Mouse (Mus musculus): ENCODE measurements around the gene Irf4. TPM values are rescaled to one million over a fixed set of nuclear protein-coding genes. Genes with fewer than 3 reads are reported as not detected.

Gene Irf4
- polyA plus RNA-seq, 1 experiment from 2014 or later = 0.27 TPM

DNA sequence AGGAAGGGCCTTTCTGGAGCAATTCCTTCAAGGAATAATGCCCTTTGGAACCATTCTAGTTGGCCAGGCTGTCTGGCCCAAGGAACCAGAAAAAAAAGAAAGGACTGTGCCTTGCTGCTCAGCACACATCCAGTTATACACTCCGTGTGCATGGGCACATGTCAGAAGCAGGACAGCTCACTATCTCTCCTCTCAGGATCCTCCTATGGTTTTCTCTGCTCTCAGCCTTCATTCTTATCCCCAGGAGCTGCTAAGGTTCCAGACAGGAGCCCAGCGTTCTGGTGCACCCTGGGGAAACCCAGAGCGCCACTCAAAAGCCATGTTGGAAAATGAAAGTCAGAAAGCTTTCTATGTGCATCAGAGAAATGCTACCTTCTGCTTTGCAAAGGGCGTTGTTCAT is 33.5 kb upstream of the Irf4 start:
- ATAC-seq (ENCODE audit: low FRiP score, low TSS enrichment) = no peak
- H3K4me1 ChIP-seq (ENCODE audit: control insufficient read depth, insufficient read depth, low read length) = no peaks in the 10 kb centered on the region; the same call in 1 of the 2 replicates
- H3K4me3 ChIP-seq (ENCODE audit: low read length) = no peak overlapping the region
- H3K9me3 ChIP-seq (ENCODE audit: control insufficient read depth, low read length) = no peaks in the 10 kb centered on the region
- H3K27me3 ChIP-seq (ENCODE audit: control insufficient read depth, insufficient read depth, low read length) = no peaks in the 10 kb centered on the region
- H3K36me3 ChIP-seq (ENCODE audit: control insufficient read depth, insufficient read depth, low read length) = no peaks in the 10 kb centered on the region
- H3K4me2 ChIP-seq (replicated peaks; ENCODE audit: low read depth, low read length) = no peak overlapping the region
- 92% methylated on average over 4 of the region's 4 CpGs for WGBS
- no peak overlapping the region for H3K27ac ChIP-seq (ENCODE audit: low read depth, low read length)
- no peak overlapping the region for H3K9ac ChIP-seq (ENCODE audit: low read depth, low read length)

DNA sequence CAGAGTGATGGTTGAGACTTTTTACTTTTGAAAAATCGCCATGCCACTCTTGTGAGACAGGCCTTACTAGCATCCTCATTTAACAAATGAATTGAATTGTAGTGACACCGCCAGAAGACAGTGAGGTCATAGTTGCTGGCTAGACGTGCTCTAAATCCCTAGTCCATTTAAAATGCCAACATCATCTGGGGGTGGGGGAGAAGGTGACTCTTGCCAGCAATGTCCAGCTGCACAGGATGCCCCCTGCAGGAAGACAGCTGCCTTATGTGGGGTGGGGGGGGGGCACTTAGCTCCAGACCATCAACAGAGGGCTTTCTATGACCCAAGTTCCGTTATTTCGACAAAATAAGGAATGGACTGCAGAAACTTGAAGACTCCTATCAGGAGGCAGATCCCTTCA is 32.4 kb upstream of the Irf4 start:
- H3K9me3 ChIP-seq (ENCODE audit: control insufficient read depth, low read length) = no peaks in the 10 kb centered on the region
- WGBS = 73% methylated on average over 5 of the region's 5 CpGs
- H3K4me2 ChIP-seq (replicated peaks; ENCODE audit: low read depth, low read length) = no peak overlapping the region
- H3K4me3 ChIP-seq (ENCODE audit: low read length) = no peak overlapping the region
- H3K9ac ChIP-seq (ENCODE audit: low read depth, low read length) = no peak overlapping the region
- H3K27ac ChIP-seq (ENCODE audit: low read depth, low read length) = no peak overlapping the region
- no peak for ATAC-seq (ENCODE audit: low FRiP score, low TSS enrichment)
- H3K36me3 ChIP-seq (ENCODE audit: control insufficient read depth, insufficient read depth, low read length) = no peaks in the 10 kb centered on the region
- H3K27me3 ChIP-seq (ENCODE audit: control insufficient read depth, insufficient read depth, low read length) = no peaks in the 10 kb centered on the region
- no peaks in the 10 kb centered on the region; the same call in 1 of the 2 replicates for H3K4me1 ChIP-seq (ENCODE audit: control insufficient read depth, insufficient read depth, low read length)

DNA sequence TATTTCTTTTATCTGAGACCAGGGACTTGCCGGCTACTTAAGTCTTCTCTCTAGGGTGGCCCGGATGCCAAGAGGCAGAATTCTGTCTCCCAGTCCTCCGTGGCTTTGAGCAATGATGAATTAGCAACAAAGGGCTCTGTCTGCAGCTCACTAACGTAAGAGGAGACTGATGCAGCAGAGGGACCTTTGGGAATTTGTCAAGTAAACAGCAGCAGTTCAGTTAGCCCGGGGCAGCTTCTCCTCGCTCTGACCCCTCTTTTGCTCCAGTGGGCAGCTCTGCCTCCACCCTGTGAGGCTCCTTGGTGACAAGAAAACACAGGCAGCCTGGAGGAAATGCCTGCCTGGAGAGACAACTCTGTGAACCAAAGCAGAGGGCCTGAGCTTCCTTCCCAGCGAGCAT is 26.4 kb upstream of the Irf4 start:
- Histone ChIP-seq H3K4me2 (replicated peaks; ENCODE audit: low read depth, low read length) (no peak overlapping the region), H3K4me1 (ENCODE audit: control insufficient read depth, insufficient read depth, low read length) (peaks cover 5% of the 10 kb centered on the region; the same call in 1 of the 2 replicates), H3K27ac (ENCODE audit: low read depth, low read length) (no peak overlapping the region), H3K36me3 (ENCODE audit: control insufficient read depth, insufficient read depth, low read length) (no peaks in the 10 kb centered on the region), H3K9me3 (ENCODE audit: control insufficient read depth, low read length) (no peaks in the 10 kb centered on the region), H3K4me3 (ENCODE audit: low read length) (no peak overlapping the region), H3K9ac (ENCODE audit: low read depth, low read length) (no peak overlapping the region), H3K27me3 (ENCODE audit: control insufficient read depth, insufficient read depth, low read length) (no peaks in the 10 kb centered on the region)
- ATAC-seq (ENCODE audit: low FRiP score, low TSS enrichment) = 0 out of 2 replicates have a peak, but pooled peaks have one; percentile 47
- WGBS = 21% methylated on average over 7 of the region's 7 CpGs

DNA sequence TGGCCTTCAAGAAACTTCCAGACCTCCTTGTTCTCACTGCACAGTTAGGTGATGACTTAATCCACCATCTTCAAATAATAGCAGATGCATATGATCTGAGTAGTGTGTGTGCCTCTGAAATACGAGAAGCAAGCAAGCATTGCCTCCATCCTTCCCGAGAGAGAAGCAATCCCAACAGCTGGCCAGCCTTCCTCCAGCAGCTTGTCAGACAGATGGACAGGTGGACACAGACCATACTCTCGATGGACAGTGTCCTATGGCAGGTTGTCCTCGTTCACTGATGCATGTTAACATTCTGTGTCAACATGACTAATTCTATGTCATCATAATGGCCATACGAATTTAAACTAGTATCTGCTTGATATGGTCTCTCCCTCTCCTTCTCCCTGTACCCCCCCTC is 25.8 kb upstream of the Irf4 start:
- H3K27me3 ChIP-seq (ENCODE audit: control insufficient read depth, insufficient read depth, low read length) = no peaks in the 10 kb centered on the region
- no peak overlapping the region for H3K9ac ChIP-seq (ENCODE audit: low read depth, low read length)
- H3K27ac ChIP-seq (ENCODE audit: low read depth, low read length) = no peak overlapping the region
- H3K36me3 ChIP-seq (ENCODE audit: control insufficient read depth, insufficient read depth, low read length) = no peaks in the 10 kb centered on the region
- H3K4me3 ChIP-seq (ENCODE audit: low read length) = no peak overlapping the region
- no peaks in the 10 kb centered on the region for H3K9me3 ChIP-seq (ENCODE audit: control insufficient read depth, low read length)
- peaks cover 5% of the 10 kb centered on the region; the same call in 1 of the 2 replicates for H3K4me1 ChIP-seq (ENCODE audit: control insufficient read depth, insufficient read depth, low read length)
- no peak overlapping the region for H3K4me2 ChIP-seq (replicated peaks; ENCODE audit: low read depth, low read length)
- no peak for ATAC-seq (ENCODE audit: low FRiP score, low TSS enrichment)
- 58% methylated on average over 5 of the region's 5 CpGs for WGBS

DNA sequence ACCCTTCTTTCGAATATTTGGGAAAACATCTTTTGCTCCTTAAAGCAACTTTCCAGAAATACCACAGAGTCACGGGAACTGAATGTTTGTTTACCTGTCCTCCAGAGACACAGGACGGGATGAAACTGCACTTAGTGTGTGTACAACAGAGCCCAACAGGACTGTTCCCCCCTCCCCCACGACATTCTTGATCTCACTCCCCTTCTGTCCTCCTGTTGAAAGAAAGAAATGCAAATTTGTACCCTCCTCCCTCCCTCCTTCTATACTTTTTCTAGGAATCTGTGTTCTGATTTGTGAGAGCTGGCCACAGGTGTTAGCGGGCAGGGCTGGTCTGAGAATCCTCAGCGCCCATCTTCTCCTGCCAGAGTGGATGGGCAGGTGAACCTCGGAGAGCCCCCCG is 25.2 kb upstream of the Irf4 start:
- H3K9ac ChIP-seq (ENCODE audit: low read depth, low read length) = no peak overlapping the region
- H3K27ac ChIP-seq (ENCODE audit: low read depth, low read length) = no peak overlapping the region
- WGBS = 67% methylated on average over 8 of the region's 8 CpGs
- H3K36me3 ChIP-seq (ENCODE audit: control insufficient read depth, insufficient read depth, low read length) = no peaks in the 10 kb centered on the region
- peaks cover 5% of the 10 kb centered on the region; the same call in 1 of the 2 replicates for H3K4me1 ChIP-seq (ENCODE audit: control insufficient read depth, insufficient read depth, low read length)
- no peaks in the 10 kb centered on the region for H3K27me3 ChIP-seq (ENCODE audit: control insufficient read depth, insufficient read depth, low read length)
- H3K9me3 ChIP-seq (ENCODE audit: control insufficient read depth, low read length) = no peaks in the 10 kb centered on the region
- no peak overlapping the region for H3K4me3 ChIP-seq (ENCODE audit: low read length)
- ATAC-seq (ENCODE audit: low FRiP score, low TSS enrichment) = no peak
- no peak overlapping the region for H3K4me2 ChIP-seq (replicated peaks; ENCODE audit: low read depth, low read length)

DNA sequence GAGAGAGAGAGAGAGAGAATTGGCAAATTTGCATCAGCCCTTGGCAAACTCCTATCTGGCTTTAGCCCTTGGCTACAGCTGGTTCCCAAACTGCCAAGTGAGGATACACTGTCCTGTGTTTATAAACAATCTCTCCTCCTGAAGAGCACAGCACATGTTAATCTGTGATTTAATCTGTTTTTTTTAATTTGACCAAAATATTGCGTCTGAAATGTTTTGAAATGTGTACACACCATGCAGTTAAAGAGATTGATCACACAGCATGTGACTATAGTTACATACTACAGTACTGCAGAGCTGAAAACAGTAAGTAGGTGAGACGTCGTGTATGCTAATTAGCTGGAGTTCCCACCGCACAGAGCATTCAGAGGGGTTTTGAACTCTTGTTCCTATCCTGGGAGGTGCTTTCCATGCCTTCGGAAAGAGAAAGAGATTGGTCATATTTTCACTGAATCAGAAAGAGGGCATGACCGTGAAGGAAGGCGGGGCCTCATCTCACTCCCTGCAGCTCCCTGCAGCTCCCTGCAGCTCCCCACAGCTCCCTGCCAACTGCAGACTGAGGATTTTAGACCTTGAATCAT is 24.2 kb upstream of the Irf4 start:
- Histone ChIP-seq H3K27me3 (ENCODE audit: control insufficient read depth, insufficient read depth, low read length) (no peaks in the 10 kb centered on the region), H3K9me3 (ENCODE audit: control insufficient read depth, low read length) (no peaks in the 10 kb centered on the region), H3K36me3 (ENCODE audit: control insufficient read depth, insufficient read depth, low read length) (no peaks in the 10 kb centered on the region), H3K4me1 (ENCODE audit: control insufficient read depth, insufficient read depth, low read length) (peaks cover 5% of the 10 kb centered on the region; the same call in 1 of the 2 replicates), H3K4me2 (replicated peaks; ENCODE audit: low read depth, low read length) (no peak overlapping the region), H3K9ac (ENCODE audit: low read depth, low read length) (no peak overlapping the region), H3K27ac (ENCODE audit: low read depth, low read length) (no peak overlapping the region), H3K4me3 (ENCODE audit: low read length) (no peak overlapping the region)
- 35% methylated on average over 7 of the region's 7 CpGs for whole genome bisulfite sequencing
- ATAC-seq (ENCODE audit: low FRiP score, low TSS enrichment) = no peak

DNA sequence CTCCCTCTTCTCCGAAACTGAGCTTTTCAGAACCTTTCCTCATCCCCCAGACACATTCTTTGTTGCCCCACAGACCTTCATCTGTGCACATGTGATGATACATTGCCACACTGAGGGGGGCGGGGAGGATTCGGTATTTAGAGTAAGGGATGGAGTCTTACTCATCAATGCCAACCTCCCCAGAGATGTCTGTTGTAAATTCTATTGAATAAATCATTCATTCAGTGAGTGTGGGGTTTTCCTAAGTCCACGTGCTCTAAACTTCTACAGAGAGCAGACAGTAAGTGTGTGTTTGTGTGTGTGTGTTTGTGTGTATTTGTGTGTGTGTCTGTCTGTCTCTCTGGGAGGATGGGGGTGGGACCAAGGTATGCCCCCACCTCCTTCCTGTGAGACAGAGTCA is 22.1 kb upstream of the Irf4 start:
- no peaks in the 10 kb centered on the region for H3K9me3 ChIP-seq (ENCODE audit: control insufficient read depth, low read length)
- no peak overlapping the region for H3K4me3 ChIP-seq (ENCODE audit: low read length)
- no peaks in the 10 kb centered on the region for H3K36me3 ChIP-seq (ENCODE audit: control insufficient read depth, insufficient read depth, low read length)
- ATAC-seq (ENCODE audit: low FRiP score, low TSS enrichment) = no peak
- WGBS = 78% methylated on average over 4 of the region's 4 CpGs
- H3K27ac ChIP-seq (ENCODE audit: low read depth, low read length) = no peak overlapping the region
- no peak overlapping the region for H3K9ac ChIP-seq (ENCODE audit: low read depth, low read length)
- no peak overlapping the region for H3K4me2 ChIP-seq (replicated peaks; ENCODE audit: low read depth, low read length)
- H3K27me3 ChIP-seq (ENCODE audit: control insufficient read depth, insufficient read depth, low read length) = no peaks in the 10 kb centered on the region
- H3K4me1 ChIP-seq (ENCODE audit: control insufficient read depth, insufficient read depth, low read length) = peaks cover 5% of the 10 kb centered on the region; the same call in 1 of the 2 replicates

DNA sequence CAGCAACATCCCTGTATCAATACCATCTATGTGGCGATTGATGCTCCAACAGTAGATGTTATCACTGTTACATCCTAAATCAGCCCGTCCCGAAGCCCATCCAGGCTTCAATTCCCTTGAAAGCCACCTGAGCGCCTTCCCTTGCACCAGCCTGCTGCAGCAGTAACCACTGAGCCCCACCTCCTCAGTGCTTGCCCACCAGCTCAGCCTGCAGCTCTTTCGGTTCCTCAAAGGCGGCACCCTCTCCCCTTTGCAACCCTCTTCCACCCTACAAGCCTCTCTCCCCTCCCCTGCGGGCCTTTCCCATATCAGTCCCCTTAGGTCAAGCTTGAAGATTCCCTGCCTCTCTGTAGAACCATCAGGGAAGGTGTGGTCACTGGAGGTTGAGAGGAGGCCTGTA is 20.9 kb upstream of the Irf4 start:
- no peak overlapping the region for H3K4me2 ChIP-seq (replicated peaks; ENCODE audit: low read depth, low read length)
- ATAC-seq (ENCODE audit: low FRiP score, low TSS enrichment) = no peak
- H3K36me3 ChIP-seq (ENCODE audit: control insufficient read depth, insufficient read depth, low read length) = no peaks in the 10 kb centered on the region
- H3K4me1 ChIP-seq (ENCODE audit: control insufficient read depth, insufficient read depth, low read length) = no peaks in the 10 kb centered on the region
- no peaks in the 10 kb centered on the region for H3K27me3 ChIP-seq (ENCODE audit: control insufficient read depth, insufficient read depth, low read length)
- 88% methylated on average over 7 of the region's 7 CpGs for WGBS
- no peak overlapping the region for H3K27ac ChIP-seq (ENCODE audit: low read depth, low read length)
- H3K4me3 ChIP-seq (ENCODE audit: low read length) = no peak overlapping the region
- no peaks in the 10 kb centered on the region for H3K9me3 ChIP-seq (ENCODE audit: control insufficient read depth, low read length)
- H3K9ac ChIP-seq (ENCODE audit: low read depth, low read length) = no peak overlapping the region

DNA sequence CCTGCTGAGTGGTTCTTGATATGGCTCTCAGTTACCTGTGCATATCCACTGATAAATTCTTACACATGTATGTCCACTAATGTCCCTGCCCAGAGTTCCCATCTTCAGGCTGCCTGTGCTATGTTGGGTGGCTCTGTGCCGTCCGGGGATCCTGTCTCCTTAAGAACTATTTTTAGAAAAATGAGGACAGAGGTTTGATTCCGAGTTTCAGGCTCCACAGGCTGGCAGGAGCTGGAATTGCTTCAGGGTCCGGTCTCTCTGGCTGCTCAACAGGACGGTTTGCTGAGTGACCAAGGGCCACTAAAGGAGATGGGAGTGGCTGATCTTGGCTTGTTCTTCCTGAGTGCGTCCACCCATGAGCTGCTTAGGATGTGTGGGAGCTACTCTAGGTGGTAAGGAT is 19.8 kb upstream of the Irf4 start:
- no peak for ATAC-seq (ENCODE audit: low FRiP score, low TSS enrichment)
- Histone ChIP-seq H3K27ac (ENCODE audit: low read depth, low read length) (no peak overlapping the region), H3K27me3 (ENCODE audit: control insufficient read depth, insufficient read depth, low read length) (no peaks in the 10 kb centered on the region), H3K4me1 (ENCODE audit: control insufficient read depth, insufficient read depth, low read length) (no peaks in the 10 kb centered on the region), H3K9ac (ENCODE audit: low read depth, low read length) (no peak overlapping the region), H3K9me3 (ENCODE audit: control insufficient read depth, low read length) (no peaks in the 10 kb centered on the region), H3K4me3 (ENCODE audit: low read length) (no peak overlapping the region), H3K4me2 (replicated peaks; ENCODE audit: low read depth, low read length) (no peak overlapping the region), H3K36me3 (ENCODE audit: control insufficient read depth, insufficient read depth, low read length) (no peaks in the 10 kb centered on the region)
- 36% methylated on average over 6 of the region's 6 CpGs for WGBS
